Mouse (Mus musculus): ENCODE results near the gene Cant1. TPM values are rescaled to one million over a fixed set of nuclear protein-coding genes. Genes with fewer than 3 reads are reported as not detected.

Cant1 gene
- total and polyA plus RNA-seq, 3 experiments = 26.0 to 145 (median 34.4) TPM

DNA sequence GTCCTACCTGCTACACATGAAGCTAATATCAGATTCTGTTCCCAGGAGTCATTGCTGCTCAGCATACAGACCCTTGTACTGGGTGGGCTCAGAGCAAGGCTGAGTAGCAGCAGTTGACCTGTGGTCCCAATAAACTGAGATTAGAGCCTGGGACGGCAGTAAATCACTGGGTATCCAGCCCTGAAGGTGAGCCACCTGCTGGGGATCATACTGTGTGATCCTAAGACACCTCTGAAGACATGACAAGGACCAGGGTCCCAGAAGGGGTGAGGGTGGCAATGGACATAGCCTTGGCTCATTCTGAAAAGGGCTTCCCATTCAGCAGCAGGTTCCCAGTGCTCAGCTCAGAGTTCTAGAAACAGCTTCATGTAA, 8.8 kb downstream of the Cant1 start:
- no peak for DNase-seq (ENCODE audit: low read depth, low spot score)
- no peaks in the 10 kb centered on the region for H3K27me3 ChIP-seq (ENCODE audit: control insufficient read depth in 1 of 2, insufficient read depth in 2 of 2, low read length in 2 of 2)
- H3K9ac ChIP-seq (ENCODE audit: control insufficient read depth, low read depth, low read length, poor library complexity, severe bottlenecking) = no peak overlapping the region
- H3K79me2 ChIP-seq (ENCODE audit: control insufficient read depth, insufficient read depth, low read length, poor library complexity) = no peaks in the 10 kb centered on the region; the same call in 1 of the 2 replicates
- no peak overlapping the region for H3K27ac ChIP-seq (ENCODE audit: control insufficient read depth, low read depth, low read length)
- no peaks in the 10 kb centered on the region for H3K9me3 ChIP-seq (replicated peaks; ENCODE audit: insufficient read depth, low read length)
- TF ChIP-seq MAFK (IDR thresholded peaks at IDR 0.05; ENCODE audit: borderline replicate concordance, low read depth, low read length) = no peak
- no peak for TF ChIP-seq TBP (IDR thresholded peaks at IDR 0.05; ENCODE audit: low read depth, low read length)
- no peak for TF ChIP-seq TAL1 (IDR thresholded peaks at IDR 0.05; ENCODE audit: low read length)
- no peak for TF ChIP-seq HCFC1 (IDR thresholded peaks at IDR 0.05; ENCODE audit: low read depth, low read length)
- no peak for TF ChIP-seq MAZ (IDR thresholded peaks at IDR 0.05; ENCODE audit: low read depth, low read length)
- H3K4me1 ChIP-seq (ENCODE audit: control insufficient read depth in 1 of 2, insufficient read depth in 2 of 2, low read length in 2 of 2) = no peaks in the 10 kb centered on the region
- H3K4me3 ChIP-seq (ENCODE audit: control insufficient read depth in 1 of 2, insufficient read depth in 1 of 2, low read depth in 2 of 2, low read length in 2 of 2) = no peak overlapping the region
- H3K36me3 ChIP-seq (ENCODE audit: control insufficient read depth in 1 of 2, insufficient read depth in 2 of 2, low read length in 2 of 2) = no peaks in the 10 kb centered on the region

- H3K9me3 ChIP-seq (replicated peaks; ENCODE audit: insufficient read depth, low read length) = no peaks in the 10 kb centered on the region
- no peaks in the 10 kb centered on the region; the same call in 1 of the 2 replicates for H3K79me2 ChIP-seq (ENCODE audit: control insufficient read depth, insufficient read depth, low read length, poor library complexity)
- no peaks in the 10 kb centered on the region for H3K36me3 ChIP-seq (ENCODE audit: control insufficient read depth in 1 of 2, insufficient read depth in 2 of 2, low read length in 2 of 2)
- H3K4me3 ChIP-seq (ENCODE audit: control insufficient read depth in 1 of 2, insufficient read depth in 1 of 2, low read depth in 2 of 2, low read length in 2 of 2) = no peak overlapping the region
- no peak for DNase-seq (ENCODE audit: low read depth, low spot score)
- H3K9ac ChIP-seq (ENCODE audit: control insufficient read depth, low read depth, low read length, poor library complexity, severe bottlenecking) = no peak overlapping the region
- TF ChIP-seq TBP (IDR thresholded peaks at IDR 0.05; ENCODE audit: low read depth, low read length) (no peak), EP300 (IDR thresholded peaks at IDR 0.05; ENCODE audit: low read depth in 1 of 2, low read length in 2 of 2) (no peak), ETS1 (IDR thresholded peaks at IDR 0.05; ENCODE audit: low read depth, low read length) (no peak), MXI1 (IDR thresholded peaks at IDR 0.05; ENCODE audit: low read depth, low read length) (no peak), ZNF384 (IDR thresholded peaks at IDR 0.05; ENCODE audit: low read depth, low read length) (no peak), NRF1 (IDR thresholded peaks at IDR 0.05; ENCODE audit: insufficient read depth, low read depth, low read length, poor library complexity, severe bottlenecking) (no peak), TAL1 (IDR thresholded peaks at IDR 0.05; ENCODE audit: low read length) (no peak), MYC (IDR thresholded peaks at IDR 0.05; ENCODE audit: low read depth, low read length) (no peak), ZMIZ1 (IDR thresholded peaks at IDR 0.05; ENCODE audit: low read depth, low read length) (no peak), ZC3H11A (IDR thresholded peaks at IDR 0.05; ENCODE audit: low read depth, low read length) (no peak), UBTF (IDR thresholded peaks at IDR 0.05; ENCODE audit: borderline replicate concordance, insufficient read depth, low read depth, low read length) (no peak), MEF2A (IDR thresholded peaks at IDR 0.05; ENCODE audit: extremely low read depth, insufficient replicate concordance, low read depth, low read length, poor library complexity, severe bottlenecking) (no peak), CHD2 (IDR thresholded peaks at IDR 0.05; ENCODE audit: low read length) (no peak), MAX (IDR thresholded peaks at IDR 0.05; ENCODE audit: low read length) (no peak), BHLHE40 (IDR thresholded peaks at IDR 0.05; ENCODE audit: borderline replicate concordance, low read depth, low read length) (no peak), JUND (IDR thresholded peaks at IDR 0.05; ENCODE audit: low read depth, low read length) (no peak), CHD1 (IDR thresholded peaks at IDR 0.05; ENCODE audit: low read depth, low read length) (no peak)
- no peak overlapping the region for H3K27ac ChIP-seq (ENCODE audit: control insufficient read depth, low read depth, low read length)
- no peaks in the 10 kb centered on the region for H3K4me1 ChIP-seq (ENCODE audit: control insufficient read depth in 1 of 2, insufficient read depth in 2 of 2, low read length in 2 of 2)
- H3K27me3 ChIP-seq (ENCODE audit: control insufficient read depth in 1 of 2, insufficient read depth in 2 of 2, low read length in 2 of 2) = no peaks in the 10 kb centered on the region
These were observed 9.5 kb downstream of the Cant1 start for GRCm38 (mm10) chr11:118409106-118410072.

All from MEL (cell line).